Mouse (Mus musculus) cerebellum, postnatal 36 days (tissue): ENCODE results near the gene Hdhd5.
A peak's percentile ranks its signal among the peaks of the same experiment; 100 is the strongest.

Experiments used
- DNase-seq, 2 experiments: peaks; one replicate each; pipeline ENCODE4 v3.0.0; 2021 to 2022; ENCODE audit warnings: mixed read lengths in 2 of 2

The Hdhd5 gene

GRCm38 (mm10) chr6:120531020-120531965 lies at the start of gene Hdhd5:
Gene Hdhd5 (minus strand): TSS chr6:120531319.
- peak; percentile 93 to 96 for DNase-seq

GRCm38 (mm10) chr6:120580713-120581015 lies 49.5 kb upstream of the Hdhd5 start:
- DNase-seq, result no peak

GRCm38 (mm10) chr6:120579831-120580712 lies 49.0 kb upstream of the Hdhd5 start:
- DNase-seq, result peak; percentile 49 to 53

GRCm38 (mm10) chr6:120579110-120579830 lies 48.2 kb upstream of the Hdhd5 start:
- DNase-seq, result peak in 1 of 2 experiments; percentile 10

- DNase-seq, result no peak
These were observed 47.4 kb upstream of the Hdhd5 start for GRCm38 (mm10) chr6:120578471-120578870.

- no peak for DNase-seq
These were observed 41.3 kb upstream of the Hdhd5 start for GRCm38 (mm10) chr6:120572372-120572771.

- DNase-seq, result no peak
These were observed 37.1 kb upstream of the Hdhd5 start for GRCm38 (mm10) chr6:120568257-120568656.

GRCm38 (mm10) chr6:120566911-120567909 lies 36.1 kb upstream of the Hdhd5 start:
- DNase-seq, result no peak

- no peak for DNase-seq
These were observed 25.5 kb upstream of the Hdhd5 start for GRCm38 (mm10) chr6:120556641-120557040.

- no peak for DNase-seq
These were observed 25.0 kb upstream of the Hdhd5 start for GRCm38 (mm10) chr6:120555983-120556567.

GRCm38 (mm10) chr6:120555152-120555551 lies 24.0 kb upstream of the Hdhd5 start:
- no peak for DNase-seq

GRCm38 (mm10) chr6:120550173-120550572 lies 19.1 kb upstream of the Hdhd5 start:
- DNase-seq, result no peak

GRCm38 (mm10) chr6:120548581-120548980 lies 17.5 kb upstream of the Hdhd5 start:
- DNase-seq, result no peak

- DNase-seq, result no peak
These were observed 15.9 kb upstream of the Hdhd5 start for GRCm38 (mm10) chr6:120546973-120547372.

- no peak for DNase-seq
These were observed 15.2 kb upstream of the Hdhd5 start for GRCm38 (mm10) chr6:120546292-120546691.

- no peak for DNase-seq
These were observed 10.9 kb upstream of the Hdhd5 start for GRCm38 (mm10) chr6:120542061-120542460.

GRCm38 (mm10) chr6:120541386-120541785 lies 10.3 kb upstream of the Hdhd5 start:
- DNase-seq, result no peak

- no peak for DNase-seq
These were observed 8.7 kb upstream of the Hdhd5 start for GRCm38 (mm10) chr6:120539781-120540231.

GRCm38 (mm10) chr6:120539132-120539759 lies 8.1 kb upstream of the Hdhd5 start:
- DNase-seq, result peak; percentile 81 to 82

GRCm38 (mm10) chr6:120536337-120536736 lies 5.2 kb upstream of the Hdhd5 start:
- DNase-seq, result no peak

GRCm38 (mm10) chr6:120532594-120532993 lies 1.5 kb upstream of the Hdhd5 start:
- no peak for DNase-seq
